Mouse (Mus musculus): ENCODE results near the gene Lilra5.
"Not testable (repeated sequence)": the region's sequence is repeated elsewhere in the genome, so short reads cannot be mapped to it uniquely, and the experiment has no call there.

Gene Lilra5

DNA sequence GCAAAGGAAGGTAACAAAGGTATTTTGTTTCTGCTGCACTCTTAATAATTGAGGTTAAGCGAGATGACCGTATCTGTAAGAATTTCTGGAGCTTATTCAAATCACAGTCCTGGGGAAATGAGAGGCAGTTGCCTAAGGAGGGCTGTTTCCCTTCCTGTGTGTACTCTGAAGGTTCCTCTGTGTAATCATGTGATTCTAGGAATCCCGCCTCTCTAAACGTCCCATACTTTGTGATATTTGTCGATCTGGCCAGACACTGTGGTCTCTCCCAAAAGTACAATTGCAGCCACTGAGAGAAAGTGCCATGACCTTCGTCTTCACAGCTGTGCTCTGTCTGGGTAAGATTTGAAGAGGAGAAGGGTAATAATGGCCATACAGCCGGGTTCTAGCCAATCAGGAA is at the start of gene Lilra5:
Gene Lilra5 (plus strand): TSS at position 301 of the 400 bp plus-strand sequence.
- no peak for DNase-seq

GRCm38 (mm10) chr7:4207126-4207525 is 30.4 kb upstream of the Lilra5 start:
- DNase-seq, result no peak

- DNase-seq, result no peak
Measured at GRCm38 (mm10) chr7:4208626-4209025, 28.9 kb upstream of the Lilra5 start.

DNA sequence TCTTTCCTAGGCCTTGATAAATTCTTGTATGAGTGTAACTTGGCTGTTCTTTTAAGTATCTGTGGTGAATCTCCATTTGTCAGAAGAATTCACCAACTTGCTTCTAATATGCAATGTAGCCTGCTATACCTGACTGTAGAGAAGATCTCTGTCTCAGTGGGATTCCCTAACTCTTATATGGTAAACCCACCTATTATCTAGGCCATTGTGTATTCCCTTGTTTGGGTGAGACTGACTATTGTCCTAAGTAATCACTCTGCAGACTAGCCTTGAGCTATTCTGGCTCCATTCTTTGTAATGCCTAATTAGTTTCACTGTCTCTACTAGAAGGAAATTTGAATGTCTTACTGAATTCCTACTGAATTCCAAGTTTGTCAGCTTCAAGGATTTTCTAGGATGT is 24.1 kb upstream of the Lilra5 start:
- DNase-seq, result not testable (repeated sequence)

DNA sequence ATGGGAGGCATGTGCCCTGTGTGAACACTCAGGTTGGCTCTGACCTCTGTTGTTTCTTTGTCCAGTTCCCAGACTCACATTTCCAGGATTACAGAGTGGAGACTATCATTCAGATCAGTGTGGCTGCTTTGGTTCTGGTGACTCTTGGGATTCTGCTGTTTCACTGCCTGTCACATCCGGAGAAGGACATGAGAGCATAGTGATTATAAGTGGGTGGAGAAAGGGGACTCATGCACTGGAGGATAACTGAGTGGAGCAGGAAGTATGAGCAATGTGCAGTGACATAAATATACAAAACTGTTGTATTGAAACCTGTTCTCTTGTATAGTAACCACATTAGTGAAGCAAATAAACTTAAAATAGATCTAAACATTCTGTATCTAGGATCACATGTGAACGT is 22.2 kb upstream of the Lilra5 start:
- no peak for DNase-seq

- DNase-seq, result no peak
Measured at GRCm38 (mm10) chr7:4215805-4216204, 21.7 kb upstream of the Lilra5 start.

DNA sequence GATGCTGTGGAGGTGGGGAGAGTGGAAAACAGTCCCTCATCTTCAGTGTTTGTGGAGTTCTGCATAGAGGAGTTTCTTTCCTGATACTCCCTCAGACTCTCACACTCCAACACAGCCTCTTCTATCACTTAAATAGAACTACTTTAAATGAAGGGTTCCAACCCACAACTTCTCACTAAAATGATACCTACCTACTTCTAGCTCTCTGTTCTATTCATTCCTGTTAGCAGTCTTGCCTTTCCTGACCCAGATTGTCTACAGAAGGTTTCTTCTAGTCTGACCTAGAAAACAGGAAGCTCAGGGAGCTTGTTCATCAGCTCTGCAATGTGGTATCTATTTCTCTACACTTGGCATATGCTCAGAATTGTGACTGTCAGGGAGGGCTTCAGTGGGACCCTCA is 2.0 kb upstream of the Lilra5 start:
- no peak for DNase-seq

- DNase-seq, result no peak
Measured at GRCm38 (mm10) chr7:4239038-4239721, 1.6 kb downstream of the Lilra5 start.

- not testable (repeated sequence) for DNase-seq
Measured at GRCm38 (mm10) chr7:4251211-4251610, 13.7 kb downstream of the Lilra5 start.

- not testable (repeated sequence) for DNase-seq
Measured at GRCm38 (mm10) chr7:4256060-4256459, 18.5 kb downstream of the Lilra5 start.

GRCm38 (mm10) chr7:4260521-4260920 is 23.0 kb downstream of the Lilra5 start:
- DNase-seq, result not testable (repeated sequence)

- not testable (repeated sequence) for DNase-seq
Measured at GRCm38 (mm10) chr7:4272106-4272505, 34.6 kb downstream of the Lilra5 start.

- DNase-seq, result not testable (repeated sequence)
Measured at GRCm38 (mm10) chr7:4273874-4274273, 36.3 kb downstream of the Lilra5 start.

DNA sequence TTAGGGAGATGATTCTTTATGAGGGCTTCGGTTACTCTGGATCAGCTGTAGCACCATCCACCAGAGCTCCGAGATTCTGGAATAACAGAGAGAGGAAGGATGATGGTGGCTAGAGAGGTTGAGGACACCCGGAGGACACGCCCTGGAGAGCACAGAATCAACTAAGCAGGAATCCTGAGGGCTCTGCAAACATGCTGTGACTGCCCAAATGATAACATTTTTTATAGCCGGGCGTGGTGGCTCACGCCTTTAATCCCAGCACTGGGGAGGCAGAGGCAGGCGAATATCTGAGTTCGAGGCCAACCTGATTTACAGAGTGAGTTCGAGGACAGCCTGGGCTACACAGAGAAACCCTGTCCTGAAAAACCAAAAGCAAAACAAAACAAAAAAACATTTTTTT is 37.9 kb downstream of the Lilra5 start:
- not testable (repeated sequence) for DNase-seq

DNA sequence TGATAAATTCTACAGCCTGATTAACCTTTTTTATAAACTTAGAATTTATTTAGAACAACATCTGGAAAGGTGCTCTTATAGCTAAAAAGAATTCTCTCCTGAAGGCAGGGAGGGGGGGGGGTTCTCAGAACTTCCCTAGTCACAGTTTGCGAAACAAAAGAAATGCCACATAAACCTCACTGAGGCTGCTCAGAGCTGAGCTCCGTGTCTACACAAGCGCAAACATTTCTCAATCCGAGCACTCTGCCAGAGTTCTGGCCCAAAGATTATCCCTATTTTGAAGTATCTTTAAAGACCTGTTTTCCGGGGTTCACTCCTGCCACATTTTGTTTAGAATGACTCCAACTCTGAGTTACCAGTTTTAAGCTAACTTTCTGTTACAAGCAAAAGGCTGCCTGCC is 55.1 kb downstream of the Lilra5 start:
- DNase-seq, result no peak
